Mouse (Mus musculus): ENCODE results near the gene Narf.
A peak's percentile ranks its signal among the peaks of the same experiment; 100 is the strongest.

Narf gene

DNA sequence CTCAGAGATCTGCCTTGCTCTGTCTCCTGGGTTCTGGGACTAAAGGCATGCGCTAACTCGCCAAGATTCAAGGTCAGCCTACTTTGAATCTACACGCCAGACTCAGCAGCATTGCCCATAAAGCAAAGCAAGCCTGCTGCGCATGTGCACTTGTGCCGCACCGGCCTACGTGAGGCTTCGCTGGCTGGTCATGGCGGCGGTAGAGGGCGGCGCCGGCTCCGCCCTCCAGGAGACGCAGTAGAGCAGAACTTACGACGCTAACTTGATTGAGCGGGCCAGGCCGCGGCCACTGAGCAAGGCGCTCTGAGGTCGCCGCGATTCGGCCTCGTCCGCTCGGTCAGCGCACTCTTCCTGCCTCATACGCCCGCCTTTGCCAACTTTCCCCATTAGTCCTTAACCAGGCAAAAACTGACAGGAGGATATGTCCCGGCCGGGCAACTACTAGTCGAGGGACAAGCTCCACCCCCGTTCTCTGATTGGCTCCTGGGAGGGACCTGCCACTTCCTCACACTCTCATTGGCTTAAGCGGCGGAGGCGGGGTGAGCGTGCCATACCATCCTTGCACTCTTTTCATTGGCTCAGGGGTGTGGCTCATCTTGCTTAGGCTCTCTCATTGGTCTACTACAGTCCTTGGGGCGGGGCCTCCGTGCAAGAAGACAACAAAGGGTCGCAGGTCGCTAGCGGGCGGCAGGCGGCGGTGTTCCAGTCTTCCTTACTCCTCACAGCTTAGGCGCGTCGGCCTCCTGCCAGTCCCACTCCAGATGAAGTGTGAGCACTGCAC lies at the start of gene Narf:
Gene Narf (plus strand): TSS at position 690 of the 781 bp plus-strand sequence.
- DNase-seq (ENCODE audit: low read depth), result peak; percentile 100

DNA sequence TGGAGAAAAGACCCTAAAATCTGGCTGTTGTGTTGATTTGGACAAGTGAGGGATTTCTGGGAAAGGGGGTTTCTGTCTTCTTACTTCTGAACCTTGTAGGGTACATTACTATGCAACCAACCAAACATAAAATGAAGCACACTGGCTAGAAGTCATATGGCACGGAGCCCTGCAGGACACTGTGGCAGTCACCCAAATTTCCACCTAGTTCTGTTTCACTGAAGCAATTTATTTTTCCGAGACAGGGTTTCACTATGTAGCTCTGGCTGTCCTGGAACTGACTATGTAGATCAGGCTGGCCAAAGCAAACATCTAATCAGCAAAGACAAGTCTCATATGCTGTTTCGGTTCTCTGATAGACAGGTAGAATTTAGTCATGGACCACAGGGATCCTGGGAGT lies 47.4 kb upstream of the Narf start:
- no peak for DNase-seq (ENCODE audit: low read depth)

DNA sequence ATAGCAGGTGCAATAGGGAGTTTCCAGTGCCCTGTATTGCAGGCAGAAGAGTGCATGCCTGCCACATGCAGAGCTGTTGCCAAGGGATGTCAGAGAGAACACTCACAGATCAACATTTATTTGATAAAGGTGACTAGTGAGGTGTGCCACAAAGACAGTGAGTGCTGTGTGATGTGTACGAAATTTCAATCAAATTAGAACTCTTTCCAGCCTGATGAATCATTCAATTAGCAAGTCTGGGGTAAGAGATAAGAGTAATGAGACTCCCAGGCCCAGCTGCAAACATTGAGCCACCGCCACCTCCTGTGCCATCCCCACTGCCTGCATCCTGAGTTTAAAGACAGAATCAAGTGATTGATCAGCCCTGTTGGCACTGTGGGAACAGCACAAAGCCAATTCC lies 44.3 kb upstream of the Narf start:
- no peak for DNase-seq (ENCODE audit: low read depth)

DNA sequence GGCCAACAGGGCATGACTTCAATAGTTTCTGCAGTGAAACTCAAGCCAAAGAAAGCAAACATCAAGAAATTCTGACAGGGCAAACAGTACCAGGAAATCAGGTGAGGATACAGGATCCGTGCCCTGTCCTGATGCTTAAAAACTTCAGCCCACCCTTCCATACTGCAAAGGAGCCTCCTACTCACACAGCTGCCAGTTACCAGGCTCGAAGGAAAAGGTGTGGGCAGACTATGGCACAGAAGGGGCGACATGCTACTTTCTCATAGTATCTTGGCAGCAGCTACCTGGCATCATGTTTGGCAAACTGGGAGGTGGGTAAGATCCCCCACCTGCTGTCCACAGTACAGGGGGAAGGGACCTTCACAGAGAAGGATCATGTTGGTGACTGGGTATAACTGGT lies 43.6 kb upstream of the Narf start:
- DNase-seq (ENCODE audit: low read depth), result no peak

DNA sequence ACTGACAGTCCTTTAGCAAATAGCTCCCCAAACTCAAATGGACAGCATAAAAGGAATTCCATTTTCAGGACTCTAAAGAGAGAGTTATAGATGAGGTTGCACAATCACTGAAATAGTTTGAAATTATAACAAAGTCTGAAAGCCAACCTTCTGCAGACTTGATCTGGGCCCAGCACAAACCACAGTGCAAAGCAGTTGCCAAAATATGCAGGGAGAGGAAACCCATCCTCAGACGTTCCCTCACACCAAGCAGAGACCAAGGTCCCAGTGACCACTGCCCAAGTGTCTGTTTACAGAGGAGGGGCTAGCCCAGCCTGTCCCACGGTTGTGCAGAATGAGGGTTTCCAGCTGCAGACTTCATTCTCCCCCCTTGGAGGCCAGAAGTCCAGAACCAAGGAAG lies 38.4 kb upstream of the Narf start:
- no peak for DNase-seq (ENCODE audit: low read depth)

DNA sequence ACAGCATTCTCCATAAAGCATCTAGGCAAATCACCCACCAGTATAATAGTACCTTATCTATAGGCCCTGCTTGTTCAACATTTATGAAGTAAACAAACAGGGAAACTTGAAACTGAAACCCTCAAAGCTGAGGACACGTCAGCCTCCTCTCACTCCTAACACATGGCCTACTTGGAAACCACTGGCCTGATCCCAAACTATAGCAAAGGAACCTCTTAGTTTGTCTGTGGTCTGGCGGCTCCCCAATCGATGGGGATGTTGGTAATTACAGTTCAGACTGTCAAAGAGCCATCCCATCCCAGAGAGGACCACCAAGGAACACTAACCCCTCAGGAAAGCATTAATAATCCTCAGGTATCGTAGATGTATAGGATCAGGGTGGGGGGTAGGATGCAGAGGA lies 37.2 kb upstream of the Narf start:
- DNase-seq (ENCODE audit: low read depth), result no peak

DNA sequence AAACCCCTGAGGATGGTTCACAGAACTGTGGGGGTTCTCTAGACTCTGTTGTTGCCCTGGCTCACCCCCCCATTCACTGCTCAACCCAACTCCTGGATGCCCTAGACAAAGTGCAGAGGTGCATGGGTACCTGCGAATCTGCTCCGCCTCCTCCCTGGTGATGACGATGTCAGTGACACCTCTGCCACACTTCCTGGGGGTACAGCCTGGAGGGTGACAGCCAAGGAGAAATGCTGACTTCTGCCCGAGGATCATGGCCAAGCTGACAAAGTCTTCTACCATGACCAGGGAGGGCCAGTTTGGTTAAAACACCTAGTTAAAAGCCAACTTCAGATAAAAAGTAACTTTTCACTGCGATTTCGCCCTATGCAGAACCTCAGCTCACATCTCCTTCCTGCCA lies 36.3 kb upstream of the Narf start:
- no peak for DNase-seq (ENCODE audit: low read depth)

DNA sequence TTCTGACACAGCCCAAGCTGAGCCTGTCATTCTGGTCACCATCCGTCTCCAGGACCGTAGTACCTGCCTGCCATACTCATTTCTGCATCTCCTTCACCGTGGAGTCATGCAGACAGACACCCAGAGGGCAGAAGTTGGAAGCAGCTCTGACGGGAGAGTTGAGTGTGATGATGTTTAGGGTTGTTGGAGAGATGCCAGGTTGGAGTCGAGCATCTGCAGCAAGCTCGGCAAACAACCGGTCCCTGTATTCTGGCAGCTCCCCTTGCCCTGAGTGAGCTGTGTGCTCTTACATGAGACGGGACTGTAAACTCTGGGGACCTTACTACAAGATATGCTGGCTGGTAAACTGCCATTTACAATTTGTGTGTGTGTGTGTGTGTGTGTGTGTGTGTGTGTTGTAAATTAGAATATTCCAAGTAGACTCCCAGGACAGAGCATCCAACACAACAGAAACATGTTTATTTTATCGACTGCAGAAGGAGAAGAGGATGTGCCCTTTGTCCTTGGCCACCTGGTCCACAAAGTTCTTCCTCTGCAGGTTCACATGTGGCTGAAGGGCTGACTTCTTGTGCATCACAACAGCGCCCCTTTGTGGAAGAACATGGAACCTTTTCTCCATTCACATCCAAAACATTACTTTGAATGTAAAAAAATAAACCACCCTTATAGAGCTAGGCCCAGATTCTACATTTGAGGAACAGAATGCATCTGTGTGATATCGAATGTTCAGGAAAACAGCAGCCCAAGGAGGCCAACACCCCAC lies 35.4 kb upstream of the Narf start:
- DNase-seq (ENCODE audit: low read depth), result peak; percentile 68

DNA sequence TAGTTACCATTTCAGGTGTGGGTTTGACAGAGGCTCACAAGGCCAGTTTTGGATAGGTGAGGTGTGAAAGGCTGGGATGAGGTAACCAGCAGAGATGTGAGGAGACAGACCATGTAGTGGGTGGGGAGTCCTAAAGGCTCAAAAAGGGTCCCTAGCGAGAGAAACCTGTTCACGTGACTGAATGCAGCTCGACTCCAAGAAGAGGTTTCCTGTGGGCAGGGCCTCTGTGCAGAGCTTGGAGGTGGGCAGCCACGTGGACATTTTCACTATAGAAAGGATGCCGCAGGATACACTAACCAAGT lies 33.2 kb upstream of the Narf start:
- DNase-seq (ENCODE audit: low read depth), result no peak

DNA sequence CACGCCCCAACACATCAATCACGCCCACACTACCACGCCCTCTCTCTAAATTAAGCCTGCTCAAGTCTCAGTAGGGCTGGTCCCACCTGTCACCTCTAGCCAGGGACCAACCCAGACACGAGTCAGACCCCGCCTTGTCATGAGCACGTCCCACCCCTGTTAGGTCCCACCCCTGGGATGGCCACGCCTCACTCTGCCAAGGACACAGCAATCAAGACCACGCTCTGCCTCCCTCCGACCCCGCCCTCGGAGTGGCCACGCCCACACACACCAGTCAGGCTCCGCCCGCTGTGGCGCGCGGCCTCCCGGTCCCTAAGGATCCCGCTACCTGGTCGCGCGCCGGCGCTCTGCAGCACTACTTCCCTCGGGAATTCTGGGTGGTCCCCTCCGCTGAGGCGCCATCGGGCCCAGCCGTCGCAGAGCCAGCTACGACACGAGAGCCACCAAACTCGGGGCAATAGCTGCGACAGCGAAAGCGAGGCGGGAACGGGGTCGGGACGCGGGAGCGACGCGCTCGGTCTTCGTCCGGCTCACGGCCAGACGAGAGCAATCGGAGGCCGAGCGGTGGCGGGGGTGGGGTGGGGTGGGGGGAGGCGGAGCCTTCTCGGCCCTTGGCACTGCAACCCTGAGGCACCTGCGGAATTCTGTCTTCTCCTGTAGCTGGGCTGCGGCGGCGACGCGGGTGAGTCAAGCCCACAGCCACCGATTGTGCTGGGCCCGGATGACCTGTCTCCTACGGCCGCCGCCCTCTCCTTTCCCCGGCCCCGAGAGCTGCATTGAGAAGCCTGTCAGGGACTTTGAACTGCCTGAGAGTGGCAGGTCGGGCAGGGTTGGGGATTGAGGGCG lies 32.7 kb upstream of the Narf start, which contains the start of the genes Hexdc and Ogfod3:
Gene Hexdc (plus strand): TSS at position 273 of the 846 bp plus-strand sequence.
Gene Ogfod3 (minus strand): TSS at position 551 of the 846 bp plus-strand sequence.
- peak; percentile 97 for DNase-seq (ENCODE audit: low read depth)

DNA sequence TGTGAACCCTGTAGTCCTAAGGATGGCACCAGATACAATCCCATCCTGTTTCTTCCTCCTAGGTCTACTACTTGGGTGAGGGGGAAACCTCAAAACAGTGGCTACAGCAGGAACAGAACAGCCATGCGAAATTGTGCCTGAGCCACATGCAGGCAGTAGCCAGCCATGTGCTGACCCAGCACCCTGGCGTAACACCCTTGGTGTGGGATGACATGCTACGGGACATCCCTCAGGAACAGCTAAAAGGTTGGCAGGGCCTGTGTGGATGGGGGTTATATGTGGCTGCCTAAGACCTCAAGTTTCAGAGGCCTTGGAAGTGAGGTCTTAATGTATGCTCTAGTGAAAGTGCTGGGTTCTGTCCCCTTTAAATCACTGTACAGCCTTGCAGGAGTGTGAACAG lies 20.2 kb upstream of the Narf start:
- no peak for DNase-seq (ENCODE audit: low read depth)

DNA sequence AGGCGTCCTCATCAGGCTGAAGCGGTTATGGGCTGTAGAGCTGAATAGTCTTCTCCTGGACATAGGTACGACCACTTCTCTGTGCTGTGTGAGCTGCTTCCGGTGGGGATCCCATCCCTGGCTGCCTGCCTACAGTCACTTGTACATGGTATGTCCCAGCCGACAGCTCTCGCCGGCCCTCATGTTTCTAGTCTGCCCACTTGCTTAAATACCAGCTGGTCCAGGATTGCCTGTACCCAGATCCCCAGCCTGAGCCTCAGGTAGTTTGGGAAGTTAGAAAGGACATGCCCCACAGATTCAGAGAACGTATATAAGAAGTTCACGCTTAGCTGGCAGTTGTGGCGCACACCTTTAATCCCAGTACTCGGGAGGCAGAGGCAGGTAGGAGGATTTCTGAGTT lies 17.3 kb upstream of the Narf start:
- DNase-seq (ENCODE audit: low read depth), result no peak

DNA sequence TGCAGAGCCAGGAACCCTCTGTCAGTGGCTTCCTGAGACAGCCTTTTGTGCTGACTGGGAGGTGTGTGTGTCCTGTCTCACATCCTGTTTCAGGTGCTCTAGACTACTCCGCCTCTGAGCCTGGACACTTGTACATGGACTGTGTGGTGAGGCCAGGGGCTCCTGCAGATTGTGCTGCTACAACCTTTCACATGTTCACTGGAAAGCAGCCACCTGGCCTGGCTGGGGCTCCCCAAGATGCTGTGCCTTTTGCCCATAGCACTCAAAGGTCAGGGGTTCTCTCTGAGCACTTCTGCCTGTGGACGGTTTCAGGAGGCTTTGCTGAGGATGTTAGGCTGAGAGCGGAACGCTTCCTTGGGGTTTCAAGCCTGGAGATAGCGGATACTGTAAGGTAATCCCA lies 16.3 kb upstream of the Narf start:
- no peak for DNase-seq (ENCODE audit: low read depth)

DNA sequence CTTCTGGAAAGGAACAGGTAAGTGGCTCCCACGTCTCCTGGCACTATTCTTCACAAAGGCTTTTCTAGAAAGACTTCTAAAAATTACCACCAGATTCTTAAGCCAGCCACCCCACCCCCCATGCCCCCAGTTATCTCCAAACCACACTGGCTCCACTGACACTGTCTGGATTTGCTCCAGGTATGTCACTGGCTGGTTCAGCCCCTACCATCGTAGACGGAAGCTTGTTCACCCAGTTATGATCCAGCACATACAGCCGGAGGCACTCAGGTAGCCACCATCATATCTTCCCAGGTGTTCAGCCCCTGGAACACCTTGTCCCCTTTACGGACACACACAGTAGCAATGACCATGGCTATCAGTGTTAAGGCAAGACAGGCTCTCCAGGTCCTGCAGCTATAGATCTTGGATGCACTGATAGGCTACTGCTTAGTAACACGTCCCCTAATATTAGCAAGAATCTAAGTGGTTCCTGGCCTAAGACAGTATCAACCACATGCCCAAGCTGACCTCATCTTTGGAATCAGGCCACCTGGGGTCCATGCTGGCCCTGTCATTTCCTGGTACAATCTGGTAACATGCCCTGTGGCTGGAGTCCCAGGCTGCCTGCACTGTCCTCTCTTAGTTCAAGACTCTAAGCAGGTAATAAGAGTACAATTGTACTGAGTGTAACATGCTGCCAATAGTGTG lies 15.6 kb upstream of the Narf start:
- DNase-seq (ENCODE audit: low read depth), result no peak

DNA sequence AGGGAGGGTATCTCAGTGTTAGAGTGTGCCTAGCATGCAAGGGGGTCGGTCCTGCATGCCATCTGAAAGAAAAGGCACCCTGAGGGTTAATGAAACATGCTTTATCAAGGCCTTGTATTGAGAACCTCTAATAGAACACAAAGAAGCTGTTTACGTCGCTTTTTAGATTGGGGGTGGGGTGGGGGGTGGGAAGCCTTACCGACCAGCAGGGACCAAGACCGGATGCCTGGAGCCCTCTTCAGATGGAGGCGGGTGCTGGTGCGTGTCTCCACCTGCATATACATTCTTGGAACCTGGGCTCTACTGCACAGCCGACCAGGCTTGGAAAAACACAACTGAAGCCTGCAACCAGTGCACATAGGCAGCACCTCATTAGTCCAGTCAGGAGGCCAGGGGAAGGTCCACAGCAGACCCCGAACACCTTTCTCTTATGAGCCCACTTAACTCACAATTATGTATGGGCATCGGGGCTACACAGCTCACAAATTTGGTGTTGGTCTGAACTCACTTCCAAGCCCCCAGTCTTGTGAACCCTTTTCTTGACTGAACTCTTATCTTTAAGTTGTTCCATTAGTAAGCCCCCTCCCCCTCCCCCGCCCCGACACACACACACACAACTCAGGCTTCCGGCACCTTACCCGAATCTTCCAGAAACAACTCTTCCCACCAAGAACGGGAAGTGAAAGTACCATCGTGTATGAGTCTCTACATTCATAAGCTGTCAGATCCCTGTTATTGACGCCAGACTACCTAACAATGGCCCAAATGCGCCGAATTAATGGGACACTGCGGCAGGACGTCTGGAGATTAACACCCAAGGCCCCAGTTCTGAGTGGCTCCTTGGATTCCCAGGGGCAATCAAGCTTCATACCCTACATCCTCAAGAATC lies 8.7 kb upstream of the Narf start:
- peak; percentile 38 for DNase-seq (ENCODE audit: low read depth)

DNA sequence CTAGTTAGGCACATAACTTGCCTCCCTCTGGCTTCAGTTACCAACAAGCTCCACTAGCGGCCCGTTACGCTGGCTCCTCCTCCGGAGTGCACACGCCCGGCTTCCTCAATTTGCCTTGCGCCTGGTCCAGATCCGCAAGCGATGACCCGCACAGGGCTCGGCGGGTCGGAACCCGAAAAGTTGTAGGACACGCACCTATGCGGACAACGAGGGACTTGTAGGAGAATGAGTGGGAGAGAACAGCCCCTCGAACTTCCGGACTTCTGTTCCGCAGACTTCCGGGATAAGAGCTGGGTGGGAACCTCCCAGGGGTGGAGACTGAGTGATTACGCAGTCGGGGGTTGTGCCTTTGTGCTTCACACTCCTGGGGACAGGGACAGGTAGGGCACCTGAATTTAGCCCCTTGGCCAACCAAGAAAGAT lies 8.0 kb upstream of the Narf start, which contains the start of gene Cybc1:
Gene Cybc1 (minus strand): TSS at position 305 of the 422 bp plus-strand sequence.
- peak; percentile 96 for DNase-seq (ENCODE audit: low read depth)

DNA sequence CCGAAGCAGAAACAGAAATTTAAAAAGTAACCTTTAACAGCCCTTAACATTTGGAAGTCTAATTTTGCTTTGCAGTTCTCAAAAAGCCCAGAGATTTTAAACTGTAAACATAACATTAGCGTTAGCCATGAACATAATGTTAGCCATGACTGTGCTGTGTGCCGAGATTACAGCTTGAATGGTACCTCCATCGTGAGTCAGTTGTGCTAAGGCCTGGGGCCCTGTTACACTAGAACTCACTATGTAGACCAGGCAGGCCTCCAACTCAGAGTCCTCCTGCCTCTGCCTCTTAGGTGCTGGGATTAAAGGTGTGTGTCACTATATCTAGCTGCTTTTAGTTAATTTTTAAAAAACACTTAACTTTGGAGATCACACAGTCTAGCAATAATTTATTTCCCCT lies 5.9 kb upstream of the Narf start:
- DNase-seq (ENCODE audit: low read depth), result no peak

DNA sequence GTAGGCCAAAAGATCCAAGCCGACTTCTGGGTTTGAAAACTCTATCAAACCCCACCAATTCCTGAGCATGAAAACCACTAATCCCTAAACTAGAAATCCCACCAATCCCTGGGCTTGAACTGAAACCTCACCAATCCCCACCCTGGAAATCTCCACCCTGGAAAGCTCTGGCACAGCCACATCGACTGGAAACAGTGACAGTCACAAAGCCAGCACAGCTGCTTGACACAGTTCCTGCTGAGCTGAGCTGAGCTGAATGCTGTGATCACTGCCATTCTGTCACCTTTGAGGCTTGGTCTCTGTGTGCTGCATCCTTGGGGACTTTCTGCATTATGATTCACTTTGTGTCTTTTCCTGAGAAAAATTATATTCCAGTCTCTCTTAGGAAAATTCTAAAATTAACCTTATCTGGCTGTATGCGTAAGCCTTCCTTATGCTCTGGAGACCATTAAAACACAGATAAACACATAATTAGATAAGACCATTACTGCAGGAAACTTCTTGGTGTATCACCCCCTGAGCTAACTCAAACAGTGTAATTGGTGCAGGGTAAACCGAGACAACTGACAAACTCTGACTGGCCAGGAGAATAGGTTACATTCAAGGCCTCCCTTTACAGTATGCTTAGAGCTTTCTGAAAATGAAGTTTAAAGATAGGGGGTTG lies 5.3 kb upstream of the Narf start:
- DNase-seq (ENCODE audit: low read depth), result no peak

DNA sequence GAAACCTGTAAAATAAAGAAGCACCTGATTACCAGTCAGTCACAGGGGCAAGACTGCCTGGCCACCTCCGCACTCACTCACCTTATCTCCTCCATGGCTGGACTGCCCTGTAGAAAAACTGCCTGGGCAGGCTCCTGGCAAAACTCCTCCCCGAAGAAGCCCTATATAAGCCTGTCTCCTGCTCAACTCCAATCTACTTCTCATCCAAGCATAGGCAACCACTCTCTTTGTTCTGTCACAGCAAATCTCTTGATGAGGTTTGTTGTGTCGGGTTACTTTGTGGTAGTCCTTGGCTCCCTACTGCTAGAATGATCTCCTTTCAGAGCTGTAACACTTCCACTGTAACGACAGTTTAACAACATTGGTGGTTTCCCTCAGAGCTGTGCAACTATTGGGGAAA lies 4.3 kb upstream of the Narf start:
- no peak for DNase-seq (ENCODE audit: low read depth)

DNA sequence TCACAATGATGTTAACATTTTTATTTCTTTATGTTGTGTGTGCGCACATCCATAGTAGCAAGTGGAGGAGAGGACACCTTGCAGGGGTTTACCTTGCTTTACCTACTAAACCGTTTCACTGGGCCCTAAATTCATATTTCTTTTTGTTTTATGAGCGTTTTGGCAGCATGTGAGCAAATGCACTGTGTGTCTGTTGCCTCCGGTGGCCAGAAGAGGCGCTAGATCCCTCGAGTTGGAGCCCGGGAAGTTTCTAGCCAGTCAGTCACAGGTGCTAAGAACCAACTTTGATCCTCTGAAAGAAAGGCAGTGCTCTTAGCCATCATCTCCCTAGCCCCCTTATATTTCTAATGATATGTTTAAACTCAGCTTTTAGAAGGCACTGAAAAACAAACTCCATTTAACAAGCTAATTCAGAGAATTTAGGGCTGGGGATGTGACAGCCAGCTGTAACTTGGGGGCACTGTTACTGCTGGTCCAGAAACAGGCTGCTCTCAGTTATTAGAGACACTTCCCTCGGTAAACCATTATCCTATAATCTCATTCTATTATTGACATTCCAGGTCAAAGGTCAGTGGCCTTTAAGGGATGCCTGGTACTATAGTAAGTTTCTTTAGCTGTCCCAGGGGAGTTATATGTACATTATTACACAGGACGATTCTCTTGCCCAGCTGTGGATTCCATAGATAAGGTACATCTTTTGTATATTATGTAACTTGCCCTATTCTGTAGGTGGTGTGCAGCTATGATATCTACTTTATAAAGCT lies 1.4 kb upstream of the Narf start:
- peak; percentile 77 for DNase-seq (ENCODE audit: low read depth)
